Mouse (Mus musculus) v-Abl transformed pro-B cells (cell line): ENCODE results near the gene Nxf1.

Experiments used
- in situ Hi-C, 2 experiments: fragments of 400-800 bp; cut with MboI; formaldehyde crosslinking; loops; one replicate each; pipeline ENCODE4 v1.15.1; 2025; ENCODE audit not compliant: unreplicated experiment in 2 of 2

Nxf1 gene

GRCm38 (mm10) chr19:8756635-8757387, at the start of gene Nxf1:
Gene Nxf1 (plus strand): TSS chr19:8757073.
- in situ Hi-C loops = no loop called here

GRCm38 (mm10) chr19:8708954-8709353, 47.9 kb upstream of the Nxf1 start:
- in situ Hi-C loops = loop anchor here in 1 of 2 experiments (25.0 kb wide), 1 partner anchor 1503 kb away; the partner anchor contains the start of genes Fen1 and Tmem258

GRCm38 (mm10) chr19:8710057-8710456, 46.8 kb upstream of the Nxf1 start:
- in situ Hi-C loops = loop anchor here (10.0 to 25.0 kb wide), 3 partner anchors 115 to 1502 kb away; partner anchors contain the start of genes AC129217.1 (in 1 of the 2), Fen1 (in 1 of the 2), Hnrnpul2 (in 1 of the 2) and Tmem258 (in 1 of the 2)

GRCm38 (mm10) chr19:8711506-8711905, 45.4 kb upstream of the Nxf1 start:
- in situ Hi-C loops = loop anchor here (10.0 to 25.0 kb wide), 3 partner anchors 113 to 1501 kb away; partner anchors contain the start of genes AC129217.1 (in 1 of the 2), Fen1 (in 1 of the 2), Hnrnpul2 (in 1 of the 2) and Tmem258 (in 1 of the 2)

- in situ Hi-C loops = loop anchor here (10.0 to 25.0 kb wide), 3 partner anchors 113 to 1500 kb away; partner anchors contain the start of genes AC129217.1 (in 1 of the 2), Fen1 (in 1 of the 2), Hnrnpul2 (in 1 of the 2) and Tmem258 (in 1 of the 2)
Observed at GRCm38 (mm10) chr19:8711949-8712869, 44.7 kb upstream of the Nxf1 start.

GRCm38 (mm10) chr19:8712870-8713305, 44.0 kb upstream of the Nxf1 start:
- in situ Hi-C loops = loop anchor here (10.0 to 25.0 kb wide), 3 partner anchors 112 to 1499 kb away; partner anchors contain the start of genes AC129217.1 (in 1 of the 2), Fen1 (in 1 of the 2), Hnrnpul2 (in 1 of the 2) and Tmem258 (in 1 of the 2)

- in situ Hi-C loops = loop anchor here (10.0 to 25.0 kb wide), 3 partner anchors 111 to 1499 kb away; partner anchors contain the start of genes AC129217.1 (in 1 of the 2), Fen1 (in 1 of the 2), Hnrnpul2 (in 1 of the 2) and Tmem258 (in 1 of the 2)
Observed at GRCm38 (mm10) chr19:8713306-8713996, 43.4 kb upstream of the Nxf1 start.

GRCm38 (mm10) chr19:8713997-8714652, 42.7 kb upstream of the Nxf1 start:
- in situ Hi-C loops = loop anchor here (10.0 to 25.0 kb wide), 3 partner anchors 111 to 1498 kb away; partner anchors contain the start of genes AC129217.1 (in 1 of the 2), Fen1 (in 1 of the 2), Hnrnpul2 (in 1 of the 2) and Tmem258 (in 1 of the 2)

GRCm38 (mm10) chr19:8714653-8715481, 42.0 kb upstream of the Nxf1 start:
- in situ Hi-C loops = loop anchor here (5.0 to 25.0 kb wide), 4 partner anchors 110 to 1497 kb away; partner anchors contain the start of genes AC129217.1 (in 1 of the 2), Fen1 (in 1 of the 2), Hnrnpul2 (in 1 of the 2) and Tmem258 (in 1 of the 2)

- in situ Hi-C loops = loop anchor here (5.0 to 25.0 kb wide), 4 partner anchors 109 to 1496 kb away; partner anchors contain the start of genes AC129217.1 (in 1 of the 2), Fen1 (in 1 of the 2), Hnrnpul2 (in 1 of the 2) and Tmem258 (in 1 of the 2)
Observed at GRCm38 (mm10) chr19:8715868-8716766, 40.8 kb upstream of the Nxf1 start.

- in situ Hi-C loops = loop anchor here (5.0 to 25.0 kb wide), 4 partner anchors 108 to 1495 kb away; partner anchors contain the start of genes AC129217.1 (in 1 of the 2), Fen1 (in 1 of the 2), Hnrnpul2 (in 1 of the 2) and Tmem258 (in 1 of the 2)
Observed at GRCm38 (mm10) chr19:8716767-8717475, 40.0 kb upstream of the Nxf1 start.

- in situ Hi-C loops = loop anchor here (5.0 to 25.0 kb wide), 4 partner anchors 106 to 1494 kb away; partner anchors contain the start of genes AC129217.1 (in 1 of the 2), Fen1 (in 1 of the 2), Hnrnpul2 (in 1 of the 2) and Tmem258 (in 1 of the 2)
Observed at GRCm38 (mm10) chr19:8718357-8718756, 38.5 kb upstream of the Nxf1 start.

- in situ Hi-C loops = loop anchor here (5.0 to 25.0 kb wide), 4 partner anchors 106 to 1493 kb away; partner anchors contain the start of genes AC129217.1 (in 1 of the 2), Fen1 (in 1 of the 2), Hnrnpul2 (in 1 of the 2) and Tmem258 (in 1 of the 2)
Observed at GRCm38 (mm10) chr19:8719037-8719436, 37.8 kb upstream of the Nxf1 start.

- in situ Hi-C loops = loop anchor here in 1 of 2 experiments (25.0 kb wide), 1 partner anchor 1491 kb away; the partner anchor contains the start of genes Fen1 and Tmem258
Observed at GRCm38 (mm10) chr19:8721378-8721777, 35.5 kb upstream of the Nxf1 start.

GRCm38 (mm10) chr19:8722021-8722420, 34.9 kb upstream of the Nxf1 start:
- in situ Hi-C loops = loop anchor here in 1 of 2 experiments (25.0 kb wide), 1 partner anchor 1490 kb away; the partner anchor contains the start of genes Fen1 and Tmem258
